Mouse (Mus musculus): ENCODE results near the gene Atg101. TPM values are rescaled to one million over a fixed set of nuclear protein-coding genes. Genes with fewer than 3 reads are reported as not detected.

Atg101 gene
- total and polyA plus RNA-seq, 3 experiments, result 75.2 to 75.5 TPM; not detected in 1

DNA sequence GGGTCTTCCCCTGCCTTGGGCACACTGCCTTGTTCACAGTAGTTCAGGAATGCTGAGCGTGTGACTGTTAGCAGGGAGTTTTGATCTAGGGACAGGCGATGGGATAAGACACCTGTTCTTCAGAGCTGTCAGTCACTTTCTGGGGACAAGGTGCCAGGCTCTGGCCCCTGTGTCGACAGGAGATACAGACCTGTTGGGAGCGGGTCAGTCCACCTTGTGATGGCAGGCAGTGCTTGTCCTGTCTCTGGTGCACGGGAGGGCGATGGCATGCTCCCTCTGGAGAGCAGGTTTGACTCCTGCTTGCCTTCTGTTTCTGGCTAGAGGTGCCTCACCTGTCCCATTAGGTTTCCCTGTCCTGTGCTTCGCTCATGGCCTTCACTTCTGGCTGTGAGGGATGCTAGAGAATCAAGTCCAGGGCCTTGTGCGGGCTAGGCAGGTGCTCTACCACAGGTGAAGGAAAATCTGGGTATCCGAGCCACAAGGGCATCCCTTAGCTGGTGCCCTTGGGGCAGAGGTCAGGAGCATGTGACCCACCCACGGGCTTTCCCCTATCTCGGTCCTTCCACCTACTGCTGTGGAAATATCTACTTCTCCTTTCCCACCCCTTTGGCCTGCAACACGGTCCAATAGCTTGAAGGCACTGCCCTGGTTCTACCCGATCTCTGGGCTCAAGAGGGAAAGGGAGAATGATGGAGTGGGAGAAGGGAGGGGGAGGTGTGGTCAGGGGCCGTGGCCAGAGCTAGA is 27.4 kb upstream of the Atg101 start:
- Histone ChIP-seq H3K27me3 (ENCODE audit: control insufficient read depth in 1 of 2, insufficient read depth in 2 of 2, low read length in 2 of 2) (no peaks in the 10 kb centered on the region), H3K9me3 (replicated peaks; ENCODE audit: insufficient read depth, low read length) (no peaks in the 10 kb centered on the region)

DNA sequence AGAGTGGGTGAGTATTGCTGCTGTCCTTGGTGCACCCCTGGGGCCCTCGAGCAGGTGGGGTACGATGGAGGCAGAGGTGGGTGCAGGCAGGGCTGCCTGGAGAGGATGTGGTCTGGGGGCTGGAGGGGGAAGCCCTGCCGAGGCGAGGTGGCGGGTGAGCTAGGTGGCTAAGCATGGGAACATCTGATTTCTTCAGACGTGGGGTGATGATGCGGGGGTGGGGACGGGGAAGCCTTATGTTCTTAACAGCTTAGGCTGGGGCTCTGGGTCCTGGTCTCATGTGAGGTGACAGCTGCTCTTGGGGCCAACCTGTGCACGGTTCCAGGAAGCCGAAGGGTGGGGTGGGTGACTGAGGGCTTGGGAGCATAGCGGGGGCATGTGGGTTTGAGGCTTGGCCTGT is 25.7 kb upstream of the Atg101 start:
- no peaks in the 10 kb centered on the region for H3K79me2 ChIP-seq (ENCODE audit: control insufficient read depth, insufficient read depth, low read length, poor library complexity)
- peaks cover 15 to 54% of the 10 kb centered on the region in 2 experiments for H3K4me1 ChIP-seq (ENCODE audit: control insufficient read depth in 1 of 2, insufficient read depth in 2 of 2, low read length in 2 of 2)
- TF ChIP-seq GABPA (IDR thresholded peaks at IDR 0.05; ENCODE audit: low read depth, low read length), result no peak
- TF ChIP-seq MYB (IDR thresholded peaks at IDR 0.05; ENCODE audit: low read depth, low read length), result no peak
- no peak for TF ChIP-seq HCFC1 (IDR thresholded peaks at IDR 0.05; ENCODE audit: low read depth, low read length)
- no peak for TF ChIP-seq ZC3H11A (IDR thresholded peaks at IDR 0.05; ENCODE audit: low read depth, low read length)
- no peak for TF ChIP-seq USF2 (IDR thresholded peaks at IDR 0.05; ENCODE audit: borderline replicate concordance in 1 of 2, insufficient read depth in 1 of 2, low read depth in 1 of 2, low read length in 2 of 2)
- TF ChIP-seq ZKSCAN1 (IDR thresholded peaks at IDR 0.05; ENCODE audit: low read depth, low read length), result no peak

More for the DNA sequence above, 27.4 kb upstream of the Atg101 start:
- Histone ChIP-seq H3K4me1 (ENCODE audit: control insufficient read depth in 1 of 2, insufficient read depth in 2 of 2, low read length in 2 of 2) (peaks cover 10 to 44% of the 10 kb centered on the region in 2 experiments), H3K79me2 (ENCODE audit: control insufficient read depth, insufficient read depth, low read length, poor library complexity) (no peaks in the 10 kb centered on the region), H3K4me3 (ENCODE audit: control insufficient read depth in 1 of 2, insufficient read depth in 1 of 2, low read depth in 2 of 2, low read length in 2 of 2) (no peak overlapping the region), H3K9ac (ENCODE audit: control insufficient read depth, low read depth, low read length, poor library complexity, severe bottlenecking) (no peak overlapping the region), H3K36me3 (ENCODE audit: control insufficient read depth in 1 of 2, insufficient read depth in 2 of 2, low read length in 2 of 2) (peaks cover 0 to 30% of the 10 kb centered on the region in 2 experiments; a peak in 2 of 4 replicates), H3K27ac (ENCODE audit: control insufficient read depth, low read depth, low read length) (peak overlapping the region; percentile 29; the same call in 1 of the 2 replicates)
- no peak for DNase-seq (ENCODE audit: low read depth, low spot score)
- TF ChIP-seq TAL1 (IDR thresholded peaks at IDR 0.05; ENCODE audit: low read length) (0 out of 2 replicates have a peak, but pooled peaks have one; percentile 20), EP300 (IDR thresholded peaks at IDR 0.05; ENCODE audit: low read depth in 1 of 2, low read length in 2 of 2) (peak in 1 of 2 experiments; percentile 14; a peak in 1 of 4 replicates), MAZ (IDR thresholded peaks at IDR 0.05; ENCODE audit: low read depth, low read length) (no peak), ZC3H11A (IDR thresholded peaks at IDR 0.05; ENCODE audit: low read depth, low read length) (no peak), USF1 (IDR thresholded peaks at IDR 0.05; ENCODE audit: low read depth, low read length) (peak; percentile 68; the same call in 1 of the 2 replicates), GATA1 (IDR thresholded peaks at IDR 0.05; ENCODE audit: low read depth, low read length) (peak; percentile 33; the same call in 1 of the 2 replicates), ELF1 (IDR thresholded peaks at IDR 0.05; ENCODE audit: low read depth, low read length) (no peak)

More for the DNA sequence above, 25.7 kb upstream of the Atg101 start:
- no peaks in the 10 kb centered on the region for H3K9me3 ChIP-seq (replicated peaks; ENCODE audit: insufficient read depth, low read length)
- no peak overlapping the region for H3K9ac ChIP-seq (ENCODE audit: control insufficient read depth, low read depth, low read length, poor library complexity, severe bottlenecking)
- H3K36me3 ChIP-seq (ENCODE audit: control insufficient read depth in 1 of 2, insufficient read depth in 2 of 2, low read length in 2 of 2), result peaks cover 0 to 34% of the 10 kb centered on the region in 2 experiments; a peak in 2 of 4 replicates
- H3K4me3 ChIP-seq (ENCODE audit: control insufficient read depth in 1 of 2, insufficient read depth in 1 of 2, low read depth in 2 of 2, low read length in 2 of 2), result no peak overlapping the region
- H3K27ac ChIP-seq (ENCODE audit: control insufficient read depth, low read depth, low read length), result no peak overlapping the region
- H3K27me3 ChIP-seq (ENCODE audit: control insufficient read depth in 1 of 2, insufficient read depth in 2 of 2, low read length in 2 of 2), result no peaks in the 10 kb centered on the region
- no peak for DNase-seq (ENCODE audit: low read depth, low spot score)

All from MEL (cell line).